Mouse (Mus musculus) ES-E14 (cell line): ENCODE data around the gene Sdc4. TPM values are rescaled to one million over a fixed set of nuclear protein-coding genes. Genes with fewer than 3 reads are reported as not detected.

Experiments
- DNase-seq: peaks from one replicate; pipeline ENCODE4 v3.0.0-alpha.2; 2013; ENCODE audit warnings: low read depth, low spot score
- H3K27ac ChIP-seq: 2 replicates; pipeline ENCODE4 v1.5.1; 2012; ENCODE audit warnings: low read depth, mild to moderate bottlenecking, low read length, moderate library complexity, mixed read lengths; ENCODE audit not compliant: poor library complexity, insufficient read depth, severe bottlenecking
- H3K36me3 ChIP-seq: 2 replicates; pipeline ENCODE4 v1.6.1; 2012; ENCODE audit warnings: mild to moderate bottlenecking, low read length, moderate library complexity, mixed read lengths; ENCODE audit not compliant: control insufficient read depth, poor library complexity, insufficient read depth, severe bottlenecking
- H3K4me1 ChIP-seq, 2 experiments: fragments of 150-350 bp in 1 of 2; sonication (generic) in 1 of 2; 2 replicates each; pipeline ENCODE4 v1.6.1; 2012; ENCODE audit warnings: low read length in 2 of 2, mild to moderate bottlenecking in 1 of 2, mixed read lengths in 1 of 2; ENCODE audit not compliant: control insufficient read depth in 2 of 2, insufficient read depth in 2 of 2, poor library complexity in 1 of 2
- H3K4me3 ChIP-seq, 2 experiments: fragments of 150-350 bp in 1 of 2; sonication (generic) in 1 of 2; 2 replicates each; pipeline ENCODE4 v1.5.1; 2012; ENCODE audit warnings: low read length in 2 of 2, low read depth in 1 of 2, mild to moderate bottlenecking in 1 of 2, mixed read lengths in 1 of 2; ENCODE audit not compliant: insufficient read depth in 1 of 2, poor library complexity in 1 of 2, severe bottlenecking in 1 of 2
- H3K9ac ChIP-seq: 2 replicates; pipeline ENCODE4 v1.6.1; 2012; ENCODE audit warnings: low read depth, mild to moderate bottlenecking, low read length, mixed read lengths; ENCODE audit not compliant: poor library complexity, insufficient read depth, severe bottlenecking
- H3K9me3 ChIP-seq: fragments of 150-350 bp; sonication (generic); 2 replicates; pipeline ENCODE4 v1.6.1; 2012; ENCODE audit warnings: low read depth, mild to moderate bottlenecking, low read length; ENCODE audit not compliant: control insufficient read depth, insufficient read depth
- CHD2 ChIP-seq: IDR thresholded peaks from 2 replicates; pipeline ENCODE4 v1.6.1; 2014; ENCODE audit warnings: mild to moderate bottlenecking, low read depth, low read length, inconsistent platforms
- HCFC1 ChIP-seq: IDR thresholded peaks from 2 replicates; pipeline ENCODE4 v1.6.1; 2012; ENCODE audit warnings: low read length, inconsistent platforms, borderline replicate concordance; ENCODE audit not compliant: insufficient read depth
- MAFK ChIP-seq: IDR thresholded peaks from 2 replicates; pipeline ENCODE4 v1.6.1; 2014; ENCODE audit warnings: mild to moderate bottlenecking, low read depth, low read length, inconsistent platforms; ENCODE audit not compliant: insufficient read depth
- ZC3H11A ChIP-seq: IDR thresholded peaks from 2 replicates; pipeline ENCODE4 v1.6.1; 2012; ENCODE audit warnings: low read depth, mild to moderate bottlenecking, inconsistent platforms, low read length, borderline replicate concordance
- ZNF384 ChIP-seq: IDR thresholded peaks from 2 replicates; pipeline ENCODE4 v1.6.1; 2012; ENCODE audit warnings: low read depth, low read length, inconsistent platforms
- in situ Hi-C, 2 experiments: fragments of 600-800 bp; cut with MboI; formaldehyde crosslinking; loops; one replicate each; pipeline ENCODE4 v1.15.1; 2025; ENCODE audit warnings: low sequenced_read_pairs in 2 of 2, inconsistent platforms in 1 of 2; ENCODE audit not compliant: unreplicated experiment in 2 of 2
- total RNA-seq: library from RNA; depleted of rRNA; stranded (reverse); fragments of 300-350 nt; gene quantifications from 2 replicates; pipeline ENCODE4 v1.2.3, GENCODE M21; 2012

Gene Sdc4
- total RNA-seq, 1 experiment = 102 TPM

DNA sequence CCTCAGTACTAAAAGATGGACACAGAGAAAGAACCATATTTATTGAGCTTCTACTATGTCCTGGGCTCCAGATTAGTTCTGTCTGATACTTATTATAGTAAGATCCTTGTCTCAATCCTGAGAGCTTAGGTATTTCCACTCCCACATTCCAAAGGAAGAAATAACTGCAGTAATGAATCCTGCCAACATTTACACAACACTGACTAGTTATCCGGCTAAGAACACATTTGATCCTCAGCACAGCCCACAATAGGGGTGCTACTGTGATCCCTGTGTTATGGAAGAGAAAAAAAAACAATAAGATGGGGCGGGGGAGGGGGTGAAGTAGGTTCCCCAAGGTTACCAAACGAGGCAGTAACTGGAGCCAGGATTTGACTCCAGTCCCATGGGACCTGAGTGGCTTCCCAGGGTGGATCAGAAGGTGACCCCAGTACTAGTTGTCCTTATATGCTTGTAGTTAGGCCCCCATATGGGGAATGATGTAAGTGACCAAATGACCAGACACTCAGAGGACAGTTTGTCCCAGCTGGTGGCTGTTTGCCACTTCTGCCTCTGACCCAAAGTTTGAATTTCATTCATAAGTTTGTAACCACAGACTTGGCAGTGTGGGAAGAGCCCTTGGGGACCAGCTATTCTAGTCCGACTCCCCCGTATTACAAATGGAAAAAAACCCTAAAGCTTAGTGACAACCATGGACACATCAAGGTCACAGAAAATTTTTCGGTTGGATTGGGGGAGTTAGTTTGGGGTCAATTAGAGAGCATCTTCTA, 11.9 kb upstream of the Sdc4 start:
- in situ Hi-C loops = no loop called here
- Histone ChIP-seq H3K9me3 (no peaks in the 10 kb centered on the region), H3K4me1 (peaks cover 10 to 38% of the 10 kb centered on the region in 2 experiments), H3K9ac (no peak overlapping the region), H3K36me3 (no peaks in the 10 kb centered on the region), H3K4me3 (no peak overlapping the region), H3K27ac (no peak overlapping the region)
- TF ChIP-seq HCFC1 (no peak), ZNF384 (peak; percentile 64)
- DNase-seq = no peak

DNA sequence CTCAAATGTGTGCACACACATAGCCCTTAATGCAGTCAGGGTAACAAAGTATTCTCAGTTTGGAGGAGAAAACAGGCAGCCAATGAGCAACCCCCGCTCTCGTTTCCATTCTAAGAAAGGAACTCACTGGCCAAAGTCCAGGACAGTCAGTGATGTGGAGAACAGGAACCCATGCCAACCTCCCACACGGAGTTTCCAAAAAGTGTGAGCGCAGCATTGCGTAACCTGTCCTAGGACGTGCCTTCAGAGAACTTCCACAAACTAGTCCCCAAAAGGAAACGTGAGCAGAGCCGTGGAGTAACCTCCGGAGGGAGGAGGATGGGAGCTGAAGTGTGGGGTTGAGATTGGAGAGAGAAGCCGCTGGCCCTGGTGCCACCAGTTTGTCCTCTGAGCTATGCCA, 11.2 kb upstream of the Sdc4 start:
- in situ Hi-C loops = no loop called here
- Histone ChIP-seq H3K9me3 (no peaks in the 10 kb centered on the region), H3K4me1 (peaks cover 10 to 38% of the 10 kb centered on the region in 2 experiments), H3K27ac (no peak overlapping the region), H3K9ac (no peak overlapping the region), H3K4me3 (no peak overlapping the region), H3K36me3 (no peaks in the 10 kb centered on the region)
- no peak for DNase-seq
- TF ChIP-seq HCFC1 (no peak), ZNF384 (no peak), CHD2 (no peak), ZC3H11A (no peak)

DNA sequence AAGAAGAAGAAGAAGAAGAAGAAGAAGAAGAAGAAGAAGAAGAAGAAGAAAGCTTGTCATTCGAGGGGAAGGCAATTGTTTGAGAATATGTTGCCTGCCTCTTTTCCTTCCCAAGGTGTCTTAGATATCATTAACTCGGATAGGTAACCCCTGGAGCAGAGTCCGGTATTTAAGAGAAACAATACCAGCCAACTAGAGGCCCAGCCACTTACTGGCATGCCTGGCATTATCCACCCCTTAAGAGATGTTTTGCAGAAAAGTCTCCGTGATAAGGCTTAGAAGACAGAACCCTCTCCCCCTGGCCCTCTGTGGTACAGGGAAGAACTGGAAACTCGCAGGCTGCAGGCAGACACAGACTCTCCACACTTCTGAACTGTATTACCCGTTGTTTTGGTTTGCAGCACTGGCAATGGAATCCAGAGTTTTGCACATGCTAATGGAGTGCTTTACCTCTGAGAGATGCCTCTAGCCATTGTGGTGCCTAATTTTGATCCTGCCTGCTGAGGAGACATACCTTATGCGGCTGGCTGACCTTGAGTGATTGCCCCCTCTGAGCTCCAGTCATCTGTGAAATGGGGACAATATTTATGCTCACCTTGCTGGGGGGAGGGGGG, 10.3 kb upstream of the Sdc4 start:
- no peaks in the 10 kb centered on the region for H3K9me3 ChIP-seq
- H3K9ac ChIP-seq = no peak overlapping the region
- in situ Hi-C loops = no loop called here
- no peak for DNase-seq
- H3K27ac ChIP-seq = no peak overlapping the region
- H3K4me1 ChIP-seq = peaks cover 10 to 38% of the 10 kb centered on the region in 2 experiments
- no peaks in the 10 kb centered on the region for H3K36me3 ChIP-seq
- H3K4me3 ChIP-seq = no peak overlapping the region
- TF ChIP-seq ZC3H11A = no peak
- TF ChIP-seq MAFK = no peak
- no peak for TF ChIP-seq HCFC1
- TF ChIP-seq ZNF384 = no peak
- no peak for TF ChIP-seq CHD2

DNA sequence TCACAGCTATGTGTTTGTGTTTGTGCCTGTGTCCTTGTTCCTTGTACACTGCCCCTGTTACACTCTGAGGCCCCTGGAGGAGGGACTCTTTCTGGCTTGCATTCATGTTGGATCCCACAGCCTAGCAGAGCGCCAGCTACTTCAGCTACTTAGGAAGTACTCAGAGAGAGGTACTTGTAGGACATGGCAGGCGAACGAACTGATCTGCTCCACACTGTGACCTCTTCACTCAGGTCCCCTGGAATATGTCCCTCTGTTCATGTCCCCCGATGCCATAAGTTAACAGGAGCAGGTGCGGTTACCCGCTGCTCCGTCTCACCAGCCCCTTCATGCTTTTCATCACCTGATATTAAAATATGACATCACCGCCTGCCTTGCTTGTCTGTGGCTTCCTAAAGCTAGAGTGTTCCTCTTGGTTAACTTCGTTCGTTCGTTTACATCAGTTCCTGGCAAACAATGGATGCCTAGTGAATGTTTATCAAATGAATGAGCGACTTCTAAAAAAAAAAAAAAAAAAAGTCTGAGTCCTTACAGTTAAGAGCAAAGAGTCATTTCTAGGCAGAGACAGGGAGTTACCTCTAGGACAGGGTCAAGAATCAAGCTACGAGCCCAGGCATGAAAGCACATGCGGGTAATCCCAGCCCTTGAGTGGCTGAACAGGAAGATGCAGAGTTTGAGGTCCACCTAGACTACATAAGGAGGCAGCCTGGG, 9.5 kb upstream of the Sdc4 start:
- H3K9me3 ChIP-seq = no peaks in the 10 kb centered on the region
- TF ChIP-seq ZNF384 (no peak), ZC3H11A (no peak), CHD2 (no peak), MAFK (no peak), HCFC1 (no peak)
- peaks cover 10 to 35% of the 10 kb centered on the region in 2 experiments for H3K4me1 ChIP-seq
- DNase-seq = no peak
- no peak overlapping the region for H3K4me3 ChIP-seq
- H3K27ac ChIP-seq = no peak overlapping the region
- in situ Hi-C loops = no loop called here
- H3K36me3 ChIP-seq = no peaks in the 10 kb centered on the region
- no peak overlapping the region for H3K9ac ChIP-seq
